Mouse (Mus musculus): ENCODE results near the gene Swap70.

DNA sequence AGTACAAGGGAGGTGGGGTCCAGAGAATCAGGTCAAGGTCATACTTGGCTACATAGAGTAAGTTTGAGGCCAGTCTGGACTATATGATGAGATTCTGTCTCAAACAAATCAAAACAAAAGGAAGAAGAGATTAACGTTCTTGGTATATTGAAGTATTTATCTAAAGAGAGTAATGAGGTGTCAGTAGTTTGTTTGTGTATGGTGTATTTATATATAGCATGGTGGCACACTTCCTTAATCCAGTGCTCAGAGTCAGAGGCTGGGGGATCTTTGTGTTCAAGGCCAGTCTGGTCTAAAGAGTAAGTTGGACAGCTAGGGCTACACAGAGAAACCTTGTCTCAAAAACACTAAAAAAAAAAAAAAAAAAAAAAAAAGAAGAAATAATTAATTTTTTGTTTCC is 42.0 kb downstream of the Swap70 start:
- TF ChIP-seq CTCF (IDR thresholded peaks at IDR 0.05) = no peak
- TF ChIP-seq POLR2A (IDR thresholded peaks at IDR 0.05; ENCODE audit: insufficient read depth, low read depth, low read length) = no peak
- TF ChIP-seq EP300 (IDR thresholded peaks at IDR 0.05; ENCODE audit: insufficient read depth, low read depth, low read length) = no peak

Measured in heart, adult 2 months (tissue).